Mouse (Mus musculus) CH12F3 (cell line): Measurements from ENCODE around the gene Timm29.

Source experiments
- in situ Hi-C: fragments of 300-500 bp; cut with MboI; formaldehyde crosslinking; loops from 2 replicates; pipeline ENCODE4 v1.14.3; 2020; ENCODE audit warnings: low sequenced_read_pairs

The Timm29 gene

GRCm38 (mm10) chr9:21615617-21616231, 23.2 kb downstream of the Timm29 start, which contains the start of gene Smarca4:
Gene Smarca4 (plus strand): TSS chr9:21616169.
- in situ Hi-C loops: no loop called here

- in situ Hi-C loops: no loop called here
Observed at GRCm38 (mm10) chr9:21616232-21616781, 23.8 kb downstream of the Timm29 start.

GRCm38 (mm10) chr9:21617066-21617465, 24.5 kb downstream of the Timm29 start:
- in situ Hi-C loops: no loop called here

- in situ Hi-C loops: no loop called here
Observed at GRCm38 (mm10) chr9:21620229-21620628, 27.7 kb downstream of the Timm29 start.

- in situ Hi-C loops: no loop called here
Observed at GRCm38 (mm10) chr9:21622676-21623075, 30.2 kb downstream of the Timm29 start.

DNA sequence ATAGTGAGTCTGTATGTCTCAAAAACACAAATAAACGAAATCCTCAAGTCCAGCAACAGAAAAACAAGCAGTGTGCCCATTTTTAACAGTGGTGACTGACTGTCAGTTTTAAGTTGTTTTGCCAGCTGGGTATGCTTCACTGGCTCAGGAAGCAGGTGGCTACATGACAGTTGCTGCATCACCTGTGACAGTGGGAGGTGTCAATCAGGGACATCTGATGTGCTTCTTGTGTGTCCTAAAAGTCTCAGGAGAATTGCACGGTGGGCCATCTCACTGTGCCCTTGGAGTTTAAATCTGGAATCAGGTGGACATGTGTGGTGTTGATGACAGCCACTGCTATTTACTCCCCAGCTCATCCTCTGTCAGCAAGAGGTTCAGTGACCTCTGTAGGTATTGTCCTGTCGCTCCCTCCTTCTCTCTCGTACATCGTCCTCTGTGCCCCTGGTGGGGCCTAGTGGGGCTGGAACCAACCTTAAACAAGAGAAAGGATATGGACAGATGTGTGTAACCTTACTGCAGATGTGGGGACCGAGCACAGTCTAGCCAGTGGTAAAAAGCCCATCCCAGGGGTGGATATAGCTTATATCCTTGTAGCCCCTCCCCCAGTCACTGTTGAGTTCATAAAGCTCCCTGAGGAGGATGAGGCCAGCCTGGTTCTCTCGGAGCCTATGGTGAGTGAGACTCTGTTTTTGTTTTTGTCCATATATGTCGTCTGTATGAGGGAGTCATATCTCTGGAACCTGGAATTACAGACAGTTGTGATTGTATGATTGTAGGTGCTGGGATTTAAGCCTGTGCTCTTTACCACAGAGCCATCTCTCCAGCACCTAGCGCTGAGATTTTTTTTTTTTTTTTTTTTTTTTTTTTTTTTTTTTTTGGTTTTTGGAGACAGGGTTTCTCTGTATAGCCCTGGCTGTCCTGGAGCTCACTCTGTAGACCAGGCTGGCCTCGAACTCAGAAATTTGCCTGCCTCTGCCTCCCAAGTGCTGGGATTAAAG, 33.1 kb downstream of the Timm29 start:
- in situ Hi-C loops: no loop called here

DNA sequence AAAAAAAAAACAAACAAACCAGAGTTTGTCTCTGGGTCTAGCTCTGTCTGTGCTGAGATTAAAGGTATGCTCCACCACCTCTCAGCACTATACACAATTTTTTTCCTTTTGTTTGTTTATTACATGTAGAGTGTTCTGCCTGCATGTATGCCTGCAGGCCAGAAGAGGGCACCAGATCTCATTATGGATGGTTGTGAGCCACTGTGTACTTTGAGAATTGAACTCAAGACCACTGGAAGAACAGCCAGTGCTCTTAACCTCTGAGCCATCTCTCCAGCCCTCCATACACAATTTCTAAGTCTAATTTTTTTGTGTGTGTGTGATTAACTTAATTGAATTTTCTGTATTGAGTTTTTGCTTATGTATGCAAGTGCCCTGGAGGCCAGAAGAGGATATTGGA, 34.0 kb downstream of the Timm29 start:
- in situ Hi-C loops: no loop called here

DNA sequence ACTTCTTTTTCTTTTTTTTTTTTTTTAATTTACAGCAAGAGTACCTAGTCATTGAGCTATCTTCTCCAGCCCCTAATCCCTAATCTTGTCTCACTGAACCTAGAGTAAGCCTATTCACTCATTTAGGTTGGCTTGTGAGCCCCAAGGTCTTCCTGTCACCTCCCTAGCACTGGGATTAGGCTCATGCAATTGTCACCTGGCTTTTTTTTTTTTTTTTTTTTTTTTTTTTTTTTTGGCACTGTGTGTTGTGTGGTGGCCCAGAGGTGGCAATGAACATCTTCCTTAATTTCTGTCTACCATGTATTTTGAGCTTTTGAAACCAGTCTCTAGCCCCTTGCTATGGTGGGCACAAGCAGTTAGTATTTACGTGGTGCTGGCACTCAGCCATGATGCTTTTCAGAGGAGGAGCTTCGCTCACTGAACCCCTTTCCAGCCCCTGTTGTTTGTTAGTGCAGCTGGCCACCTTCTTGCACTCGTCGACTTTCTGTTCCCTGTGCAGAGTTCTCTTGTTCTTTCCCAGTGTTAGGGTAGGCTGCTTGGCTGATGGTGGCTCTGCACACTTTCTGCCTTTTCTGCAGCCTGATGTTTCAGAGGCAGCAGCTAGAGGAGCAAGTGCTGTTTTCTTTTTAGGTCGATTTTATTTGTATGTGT, 34.7 kb downstream of the Timm29 start:
- in situ Hi-C loops: no loop called here

- in situ Hi-C loops: no loop called here
Observed at GRCm38 (mm10) chr9:21630673-21631072, 38.2 kb downstream of the Timm29 start.

DNA sequence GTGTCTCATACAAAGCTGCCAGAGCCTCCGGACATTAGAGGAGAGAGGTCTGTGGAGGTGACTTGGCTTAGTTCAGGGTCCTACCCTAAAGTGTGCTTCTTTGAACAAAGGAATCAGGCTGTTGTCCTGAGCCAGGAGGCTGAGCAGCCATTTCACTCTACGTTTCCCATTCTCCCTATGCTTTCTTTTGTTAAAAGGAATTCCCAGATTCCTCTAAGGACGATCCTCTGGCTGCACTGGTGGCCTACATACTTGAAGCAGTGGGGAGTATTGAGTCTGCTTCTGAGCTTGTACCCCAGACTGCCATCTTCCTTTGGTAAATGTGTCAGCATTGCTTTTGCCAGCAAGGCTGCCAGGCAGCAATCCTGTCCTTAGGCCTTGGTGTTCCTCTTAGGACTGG, 40.6 kb downstream of the Timm29 start:
- in situ Hi-C loops: no loop called here

DNA sequence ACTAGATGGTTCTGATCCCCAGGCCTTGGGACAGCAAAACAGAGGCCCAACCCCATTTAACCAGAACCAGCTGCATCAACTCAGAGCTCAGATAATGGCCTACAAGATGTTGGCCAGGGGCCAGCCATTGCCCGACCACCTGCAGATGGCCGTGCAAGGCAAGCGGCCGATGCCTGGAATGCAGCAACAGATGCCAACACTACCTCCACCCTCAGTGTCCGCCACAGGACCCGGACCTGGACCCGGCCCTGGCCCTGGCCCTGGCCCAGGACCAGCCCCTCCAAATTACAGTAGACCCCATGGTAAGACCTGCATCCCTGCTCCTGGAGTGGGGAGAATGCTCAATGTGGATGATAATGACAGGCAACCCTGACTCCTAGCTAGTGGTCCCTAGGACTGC, 43.1 kb downstream of the Timm29 start:
- in situ Hi-C loops: no loop called here

GRCm38 (mm10) chr9:21639031-21639430, 46.5 kb downstream of the Timm29 start:
- in situ Hi-C loops: no loop called here
